Mouse (Mus musculus) c-Kit-positive CD71-positive TER-119-negative erythroid progenitor cells, embryonic 14.5 days (primary cell): ENCODE results near the gene Btnl10.

ENCODE experiments used
- DNase-seq: peaks from one replicate; pipeline ENCODE4 v3.0.0-alpha.2; 2013; ENCODE audit warnings: low read depth

The Btnl10 gene

DNA sequence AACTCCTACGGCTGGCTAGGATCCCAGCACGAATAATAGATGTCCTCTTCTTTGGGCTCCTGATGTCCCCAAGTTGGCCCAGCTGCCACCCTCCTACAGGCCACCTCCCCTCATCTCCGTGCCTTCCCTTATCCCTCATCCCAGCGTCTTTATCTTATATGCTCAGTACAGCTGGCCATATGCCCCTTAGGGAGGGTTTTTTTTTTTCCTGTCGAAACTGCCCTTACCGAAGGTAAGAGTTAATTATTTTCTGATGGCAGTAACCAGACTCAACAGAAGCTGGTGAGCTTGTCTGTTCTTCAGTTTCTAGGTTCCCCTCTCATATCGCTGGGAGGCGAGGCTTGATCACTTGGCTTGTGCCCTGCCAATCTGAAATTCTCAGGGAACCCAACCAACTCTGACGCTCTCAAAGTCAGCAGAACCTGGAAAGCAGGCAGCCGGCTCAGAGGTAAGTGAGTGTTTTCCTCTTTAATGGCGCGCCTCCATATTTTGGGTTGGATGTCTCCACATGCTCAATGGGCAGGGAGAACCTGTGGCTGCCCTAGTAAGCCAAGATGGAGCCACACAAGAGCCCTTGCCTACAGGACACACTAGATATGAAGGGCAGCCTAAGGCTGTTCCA, at the start of gene Btnl10:
Btnl10 (plus strand) TSS at position 164 of the 622 bp plus-strand sequence.
- DNase-seq = no peak

DNA sequence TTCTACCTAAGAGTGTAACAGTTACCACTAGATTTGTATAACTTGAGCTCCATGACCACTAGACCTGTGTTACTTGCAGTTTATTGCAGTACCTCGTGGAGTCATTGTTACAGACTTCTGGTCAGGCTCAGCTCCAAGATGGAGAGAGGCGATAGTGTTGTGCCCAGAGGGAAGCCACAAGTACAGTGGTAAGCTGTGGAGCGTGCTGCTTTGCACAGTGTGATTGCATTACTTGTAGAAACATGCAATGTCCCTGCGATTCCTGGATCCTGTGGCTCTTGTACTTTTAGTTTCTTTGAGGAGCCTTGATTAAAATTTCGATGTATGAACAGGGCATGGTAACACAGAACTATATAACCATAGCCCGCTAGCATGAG, 49.8 kb upstream of the Btnl10 start:
- no peak for DNase-seq

DNA sequence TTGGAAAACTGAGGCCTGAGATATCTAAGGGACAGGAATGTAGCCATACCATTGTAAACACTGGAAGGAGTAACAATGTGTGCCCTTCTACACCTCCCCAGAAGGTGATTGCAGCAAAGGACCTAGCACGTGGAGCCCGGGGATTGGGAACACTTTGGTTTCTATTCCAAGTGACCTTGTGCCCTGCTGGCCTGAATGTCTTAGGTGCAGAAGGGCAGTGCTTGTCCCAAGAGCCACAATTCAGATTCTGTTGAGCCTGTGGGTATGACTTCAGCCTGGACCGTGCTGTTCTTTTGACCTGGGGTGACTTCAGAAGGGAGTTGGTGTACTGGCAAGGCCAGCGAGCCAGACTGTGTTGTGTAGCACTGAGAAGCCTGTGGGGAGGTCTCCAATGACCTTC, 46.7 kb upstream of the Btnl10 start:
- DNase-seq = no peak

GRCm38 (mm10) chr11:58883756-58884155, 34.0 kb upstream of the Btnl10 start:
- DNase-seq = no peak

- DNase-seq = no peak
Observed at GRCm38 (mm10) chr11:58890511-58890910, 27.2 kb upstream of the Btnl10 start.

DNA sequence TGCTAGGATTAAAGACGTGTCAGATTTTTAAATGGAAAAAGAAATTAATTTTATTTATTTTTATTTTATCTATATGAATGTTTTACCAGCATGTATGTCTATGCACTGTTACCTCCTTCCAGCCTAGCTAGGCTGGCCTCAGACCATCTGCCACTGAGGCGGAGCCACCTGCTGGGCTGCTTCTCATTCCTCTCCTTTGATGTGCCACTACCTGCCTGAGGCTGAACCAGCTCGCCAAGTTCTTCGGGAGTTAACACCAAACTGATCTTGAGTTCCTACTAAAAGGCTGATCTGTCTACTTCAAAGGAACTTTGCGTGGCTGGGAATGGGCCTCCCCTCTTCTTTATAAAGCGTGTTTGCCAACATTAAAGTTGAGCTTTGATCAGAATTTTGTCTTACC, 23.3 kb upstream of the Btnl10 start:
- DNase-seq = no peak

GRCm38 (mm10) chr11:58897485-58897884, 20.2 kb upstream of the Btnl10 start:
- no peak for DNase-seq

DNA sequence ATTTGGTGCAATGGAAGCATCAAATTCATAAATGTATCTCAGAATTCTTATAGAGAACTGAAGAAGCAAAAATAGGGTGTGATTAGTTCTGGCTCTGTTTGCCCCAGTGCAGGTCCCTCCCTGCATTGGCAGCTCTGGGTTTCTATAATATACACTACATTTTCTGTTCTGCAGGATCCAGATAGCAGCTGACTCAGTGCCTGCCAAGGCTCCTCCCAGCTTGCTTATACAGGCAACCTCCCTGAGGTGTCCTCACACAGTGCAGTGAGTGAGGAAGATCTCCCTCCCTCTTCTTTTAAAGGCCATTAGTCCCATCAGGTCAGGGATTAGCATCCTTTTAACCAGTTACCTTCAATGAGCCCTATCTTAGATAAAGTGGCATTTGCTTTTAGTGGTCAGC, 16.6 kb upstream of the Btnl10 start:
- DNase-seq = no peak

GRCm38 (mm10) chr11:58903511-58904409, 13.9 kb upstream of the Btnl10 start, which contains the start of gene Zfp39:
TSS of gene Zfp39 (minus strand) at chr11:58904225.
- DNase-seq = peak; percentile 92

GRCm38 (mm10) chr11:58904410-58904718, 13.3 kb upstream of the Btnl10 start:
- DNase-seq = no peak

GRCm38 (mm10) chr11:58904838-58905237, 12.9 kb upstream of the Btnl10 start:
- DNase-seq = peak; percentile 53

GRCm38 (mm10) chr11:58913776-58914175, 3.9 kb upstream of the Btnl10 start:
- DNase-seq = no peak

GRCm38 (mm10) chr11:58914461-58915028, 3.2 kb upstream of the Btnl10 start:
- DNase-seq = no peak

DNA sequence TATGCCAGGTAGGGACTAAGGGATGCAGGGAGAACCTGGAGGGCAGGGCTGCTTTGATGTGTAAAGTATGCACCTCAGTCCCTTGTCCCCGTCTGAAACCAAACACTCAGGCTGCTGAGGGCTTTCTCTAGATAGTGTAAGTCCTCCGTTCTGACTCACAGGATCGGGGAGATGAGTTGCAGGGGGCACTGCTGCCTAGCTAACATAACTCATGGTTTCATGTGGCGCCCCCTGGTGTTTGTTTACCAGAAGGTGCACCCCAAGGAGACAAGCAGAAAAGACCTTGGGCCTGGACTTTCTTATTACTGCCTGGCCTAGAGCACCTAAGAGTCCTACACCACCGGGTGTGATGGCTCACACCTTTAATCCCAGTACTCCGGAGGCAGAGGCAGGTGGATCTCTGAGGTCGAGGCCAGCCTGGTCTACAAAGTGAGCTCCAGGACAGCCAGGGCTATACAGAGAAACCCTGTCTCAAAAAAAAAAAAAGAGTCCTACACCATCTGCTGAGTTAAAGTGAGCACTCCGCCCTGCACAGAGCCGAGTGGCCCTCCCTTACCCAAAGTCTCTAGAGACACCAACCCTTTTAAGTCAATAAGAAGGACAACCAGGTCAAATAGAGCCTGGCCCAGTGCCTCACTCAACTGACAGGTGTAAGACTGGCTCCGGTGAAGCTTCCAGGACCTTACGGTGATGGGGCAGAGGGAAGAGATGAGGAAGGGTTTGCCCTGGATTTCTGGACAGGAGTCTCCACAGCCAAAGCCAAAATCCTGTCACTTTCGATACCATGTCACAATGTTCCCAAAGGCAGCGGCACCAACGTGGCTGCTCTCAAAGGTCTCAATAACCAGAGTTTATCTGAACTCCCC, 596 bp upstream of the Btnl10 start:
- peak; percentile 84 for DNase-seq

GRCm38 (mm10) chr11:58918759-58919158, 1.1 kb downstream of the Btnl10 start:
- no peak for DNase-seq

- no peak for DNase-seq
Observed at GRCm38 (mm10) chr11:58922420-58922819, 4.7 kb downstream of the Btnl10 start.

GRCm38 (mm10) chr11:58926651-58927050, 8.9 kb downstream of the Btnl10 start:
- no peak for DNase-seq

GRCm38 (mm10) chr11:58927053-58927452, 9.3 kb downstream of the Btnl10 start:
- no peak for DNase-seq

- no peak for DNase-seq
Observed at GRCm38 (mm10) chr11:58927790-58928651, 10.3 kb downstream of the Btnl10 start.

GRCm38 (mm10) chr11:58929055-58929454, 11.3 kb downstream of the Btnl10 start:
- DNase-seq = no peak

- no peak for DNase-seq
Observed at GRCm38 (mm10) chr11:58929641-58930040, 11.9 kb downstream of the Btnl10 start.
